Comparison of ENCODE assay signal across 8 mouse cellular contexts in genomic region chr4:126058134-126058996, GRCm38 (mm10). TPM values are rescaled to one million over a fixed set of nuclear protein-coding genes. Genes with fewer than 3 reads are reported as not detected.
DNase-seq lines count a peak whose midpoint lies in the region; TF ChIP-seq lines count a peak whose summit lies in the region.

Gene Oscp1, plus strand, starts transcription at chr4:126058565.

- peak within 1 kb of the TSS; percentile 73 for H3K4me3 ChIP-seq in gastrocnemius, adult 2 months
- H3K4me3 ChIP-seq in megakaryocyte, embryonic 14.5 days (replicated peaks): peak within 1 kb of the TSS; percentile 93

- peaks cover 29% of the 10 kb centered on the region for H3K36me3 ChIP-seq in megakaryocyte, embryonic 14.5 days (replicated peaks; ENCODE audit: low read length)

- intact Hi-C loops in gastrocnemius, adult 2 months (cut with DNase I): no loop called here

- no peaks in the 10 kb centered on the region for H3K9me3 ChIP-seq in megakaryocyte, embryonic 14.5 days

- TF ChIP-seq CTCF in gastrocnemius, adult 2 months (IDR thresholded peaks at IDR 0.05): no peak

- peak; percentile 84 for DNase-seq in WW6 (ENCODE audit: low read depth, low spot score)
- DNase-seq in cerebellum, postnatal 4 days (ENCODE audit: low spot score in 2 of 2): peak; percentile 75 to 89
- DNase-seq in gastrocnemius, adult 2 months: peak; percentile 91
- DNase-seq in hindlimb bud, embryonic 11.5 days (ENCODE audit: extremely low spot score, low read depth, low spot score): peak; percentile 92
- peak; percentile 87 to 93 for DNase-seq in left cerebral cortex, adult 8-10 months (ENCODE audit: low spot score in 2 of 2)
- peak; percentile 97 to 98 for DNase-seq in right cerebral cortex, postnatal 10 days (ENCODE audit: low spot score in 2 of 2)
- peak; percentile 81 for DNase-seq in urinary bladder, postnatal 25 days (ENCODE audit: low spot score)

- H3K27ac ChIP-seq in gastrocnemius, adult 2 months: peak within 1 kb of the TSS; percentile 54

- peaks cover 10% of the 10 kb centered on the region for H3K27me3 ChIP-seq in megakaryocyte, embryonic 14.5 days (replicated peaks)

- H3K4me1 ChIP-seq in megakaryocyte, embryonic 14.5 days: peaks cover 24% of the 10 kb centered on the region

RNA-seq across cellular contexts. Expression of gene Oscp1, which starts in this region (rescaled TPM):
- total RNA-seq in gastrocnemius, adult 2 months (2021): 1 to 10 TPM; 2.3 to 3.7 TPM
- total RNA-seq in left cerebral cortex, adult 8-10 months (2022): 10 to 100 TPM; 56.3 to 72.2 (median 62.4) TPM
- not detected in 2 replicates for polyA plus RNA-seq in megakaryocyte, embryonic 14.5 days (2012; ENCODE audit: insufficient read depth, low replicate concordance)

Comparison
In these comparisons a context has a peak if more than half of its experiments do, and no peak if none do; other contexts are left out.
1. Peak in every context shown above with its lines: DNase-seq, H3K4me3 ChIP-seq and H3K27ac ChIP-seq.
2. RNA of gene Oscp1 (total RNA-seq): 56.3 to 72.2 TPM in left cerebral cortex, adult 8-10 months; 2.3 to 3.7 TPM in gastrocnemius, adult 2 months; every median in the first group is over 10 times any median in the second.